Mouse (Mus musculus): Measurements from ENCODE around the gene Homer2. TPM values are rescaled to one million over a fixed set of nuclear protein-coding genes. Genes with fewer than 3 reads are reported as not detected.

Gene Homer2
- polyA plus RNA-seq, 1 experiment from 2014 or later = 33.5 TPM

DNA sequence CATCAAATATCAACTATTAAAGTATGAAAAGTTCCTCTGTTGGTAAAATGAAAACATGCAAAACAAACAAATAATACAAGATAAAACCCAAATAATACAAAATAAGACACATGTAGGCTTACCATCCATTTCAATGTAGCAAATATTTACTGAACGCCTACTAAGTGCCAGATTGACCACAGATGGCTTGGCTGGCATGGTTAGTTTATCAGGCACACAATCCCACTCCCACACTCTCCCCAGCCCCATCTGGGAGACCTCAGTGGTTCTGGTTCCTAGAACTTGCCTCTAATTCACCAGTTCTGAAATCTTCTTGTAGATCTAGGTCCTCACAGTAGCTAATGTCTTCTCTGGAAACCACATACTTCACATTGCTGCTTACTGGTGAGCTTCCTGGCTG is 11.3 kb upstream of the Homer2 start:
- peaks cover 9% of the 10 kb centered on the region; the same call in 1 of the 2 replicates for H3K4me1 ChIP-seq (ENCODE audit: control insufficient read depth, insufficient read depth, low read length)
- WGBS = 86% methylated on average over 1 of the region's 1 CpGs
- no peak overlapping the region for H3K4me3 ChIP-seq (ENCODE audit: low read depth, low read length)
- no peaks in the 10 kb centered on the region for H3K9me3 ChIP-seq (ENCODE audit: control insufficient read depth, low read length)
- DNase-seq (ENCODE audit: low spot score) (no peak), ATAC-seq (ENCODE audit: insufficient number of reproducible peaks, low FRiP score, low TSS enrichment, low read depth) (no peak)
- H3K27me3 ChIP-seq (ENCODE audit: control insufficient read depth, insufficient read depth, low read length) = no peaks in the 10 kb centered on the region
- H3K9ac ChIP-seq (ENCODE audit: low read length) = no peak overlapping the region
- H3K4me2 ChIP-seq (ENCODE audit: low read depth, severe bottlenecking) = no peak overlapping the region
- no peaks in the 10 kb centered on the region for H3K36me3 ChIP-seq (ENCODE audit: control insufficient read depth, insufficient read depth, low read length)
- no peak overlapping the region for H3K27ac ChIP-seq (replicated peaks; ENCODE audit: low read depth, low read length)

DNA sequence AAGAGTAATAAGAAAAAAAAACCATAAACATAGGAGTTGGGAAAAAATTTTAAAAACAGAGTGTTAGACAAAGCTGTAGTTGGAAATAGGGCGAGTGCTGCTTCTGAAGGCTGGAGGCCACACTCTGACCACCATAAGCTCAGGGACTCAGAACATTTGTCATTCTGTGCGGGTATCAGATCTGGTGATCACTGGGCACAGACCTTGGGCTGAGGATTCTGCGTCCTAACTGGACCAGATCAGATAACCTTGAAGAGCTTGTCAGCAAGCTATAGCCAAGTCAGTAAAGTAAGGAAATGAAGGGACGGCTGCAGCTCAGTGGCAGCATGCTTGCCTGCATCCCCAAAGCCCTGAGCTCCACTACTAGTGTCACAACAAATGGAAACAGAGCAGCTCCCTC is 2.8 kb upstream of the Homer2 start:
- ATAC-seq (ENCODE audit: insufficient number of reproducible peaks, low FRiP score, low TSS enrichment, low read depth) (no peak), DNase-seq (ENCODE audit: low spot score) (no peak)
- H3K4me1 ChIP-seq (ENCODE audit: control insufficient read depth, insufficient read depth, low read length) = peaks cover 6% of the 10 kb centered on the region
- H3K4me3 ChIP-seq (ENCODE audit: low read depth, low read length) = no peak overlapping the region
- H3K27me3 ChIP-seq (ENCODE audit: control insufficient read depth, insufficient read depth, low read length) = peaks cover 14% of the 10 kb centered on the region
- no peak overlapping the region for H3K9ac ChIP-seq (ENCODE audit: low read length)
- 78% methylated on average over 4 of the region's 4 CpGs for WGBS
- H3K36me3 ChIP-seq (ENCODE audit: control insufficient read depth, insufficient read depth, low read length) = no peaks in the 10 kb centered on the region
- H3K9me3 ChIP-seq (ENCODE audit: control insufficient read depth, low read length) = no peaks in the 10 kb centered on the region
- H3K4me2 ChIP-seq (ENCODE audit: low read depth, severe bottlenecking) = no peak overlapping the region
- no peak overlapping the region for H3K27ac ChIP-seq (replicated peaks; ENCODE audit: low read depth, low read length)

DNA sequence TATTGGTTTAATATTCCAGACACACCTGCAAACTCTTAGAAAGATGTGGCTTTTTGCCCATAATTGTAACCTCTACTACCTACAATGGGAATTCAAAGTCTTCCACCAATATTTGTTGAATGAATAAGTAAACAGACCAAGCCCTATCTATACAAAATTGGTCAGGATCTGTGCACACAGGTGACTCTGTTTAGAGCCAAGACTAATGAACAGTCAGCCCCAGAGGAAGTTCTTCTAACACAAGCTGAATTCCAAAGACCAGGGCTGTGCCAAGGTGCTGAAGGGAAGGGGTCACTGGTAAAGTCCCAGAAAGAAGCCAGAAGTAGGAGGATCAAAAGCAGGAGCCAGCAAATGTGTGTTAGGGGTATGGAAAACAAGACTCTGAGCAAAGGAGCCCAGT is 838 bp upstream of the Homer2 start:
- no peak for ATAC-seq (ENCODE audit: insufficient number of reproducible peaks, low FRiP score, low TSS enrichment, low read depth)

DNA sequence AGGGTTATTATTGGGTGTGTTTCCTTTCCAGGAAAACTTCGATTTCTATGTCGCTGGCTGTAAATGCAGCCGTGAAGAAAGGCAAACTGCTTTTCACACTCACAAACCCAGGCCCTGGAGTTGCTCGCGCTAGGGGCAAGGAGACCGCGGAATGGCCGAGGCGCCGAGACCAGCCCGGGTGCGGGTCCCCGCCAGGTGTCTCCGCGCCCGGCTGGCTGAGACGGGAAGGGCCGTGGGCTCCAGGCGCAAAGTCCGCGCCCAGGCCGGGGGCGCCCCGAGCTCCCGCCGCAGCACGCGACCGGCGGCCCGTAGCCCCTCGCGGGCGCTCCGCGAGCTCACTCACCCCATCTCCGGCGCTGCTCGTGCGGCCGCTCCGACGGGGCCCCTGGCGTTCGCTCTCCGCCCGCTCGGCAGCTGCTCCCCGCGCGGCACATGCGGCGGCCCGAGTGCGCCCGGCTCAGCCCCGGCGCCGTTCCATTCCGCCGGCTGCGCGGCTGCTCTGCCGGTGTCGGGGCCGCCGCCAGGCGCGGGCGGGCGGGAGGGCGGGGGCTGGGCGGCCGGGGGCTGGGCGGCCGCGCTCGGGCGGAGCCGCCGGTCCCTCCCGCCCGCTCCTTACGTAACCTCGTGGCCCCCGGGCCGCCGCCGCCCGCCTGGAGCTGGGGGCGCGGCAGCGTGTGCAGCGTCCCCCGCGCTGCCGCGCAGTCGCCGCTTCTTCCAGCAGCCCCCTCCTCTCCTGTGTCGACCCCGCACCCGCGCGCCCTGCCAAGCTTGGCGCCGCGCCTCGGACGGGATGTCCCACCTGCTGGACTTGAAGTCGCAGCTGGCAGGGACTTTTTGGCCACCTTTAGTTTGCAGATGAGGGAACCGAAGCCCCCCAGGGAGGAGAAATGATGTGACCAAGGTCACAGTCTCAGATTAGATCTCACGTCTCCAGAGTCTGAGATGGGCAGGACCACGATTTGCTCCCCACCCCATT is 623 bp downstream of the Homer2 start:
- Histone ChIP-seq H3K4me2 (ENCODE audit: low read depth, severe bottlenecking) (peak overlapping the region; percentile 87), H3K4me3 (ENCODE audit: low read depth, low read length) (peak overlapping the region; percentile 59), H3K27me3 (ENCODE audit: control insufficient read depth, insufficient read depth, low read length) (peaks cover 14% of the 10 kb centered on the region), H3K27ac (replicated peaks; ENCODE audit: low read depth, low read length) (peak overlapping the region; percentile 65), H3K36me3 (ENCODE audit: control insufficient read depth, insufficient read depth, low read length) (no peaks in the 10 kb centered on the region), H3K4me1 (ENCODE audit: control insufficient read depth, insufficient read depth, low read length) (peaks cover 6% of the 10 kb centered on the region), H3K9ac (ENCODE audit: low read length) (peak overlapping the region; percentile 72), H3K9me3 (ENCODE audit: control insufficient read depth, low read length) (no peaks in the 10 kb centered on the region)
- ATAC-seq (ENCODE audit: insufficient number of reproducible peaks, low FRiP score, low TSS enrichment, low read depth) = peak; percentile 54
- WGBS = under 1% methylated on average over 80 of the region's 114 CpGs
- peak; percentile 68 for DNase-seq (ENCODE audit: low spot score)

More for the DNA sequence above, 838 bp upstream of the Homer2 start:
- DNase-seq (ENCODE audit: low spot score) = no peak
- Histone ChIP-seq H3K4me3 (ENCODE audit: low read depth, low read length) (no peak overlapping the region), H3K4me1 (ENCODE audit: control insufficient read depth, insufficient read depth, low read length) (peaks cover 6% of the 10 kb centered on the region), H3K27ac (replicated peaks; ENCODE audit: low read depth, low read length) (no peak overlapping the region), H3K4me2 (ENCODE audit: low read depth, severe bottlenecking) (no peak overlapping the region), H3K27me3 (ENCODE audit: control insufficient read depth, insufficient read depth, low read length) (peaks cover 14% of the 10 kb centered on the region), H3K36me3 (ENCODE audit: control insufficient read depth, insufficient read depth, low read length) (no peaks in the 10 kb centered on the region), H3K9ac (ENCODE audit: low read length) (no peak overlapping the region), H3K9me3 (ENCODE audit: control insufficient read depth, low read length) (no peaks in the 10 kb centered on the region)

DNA sequence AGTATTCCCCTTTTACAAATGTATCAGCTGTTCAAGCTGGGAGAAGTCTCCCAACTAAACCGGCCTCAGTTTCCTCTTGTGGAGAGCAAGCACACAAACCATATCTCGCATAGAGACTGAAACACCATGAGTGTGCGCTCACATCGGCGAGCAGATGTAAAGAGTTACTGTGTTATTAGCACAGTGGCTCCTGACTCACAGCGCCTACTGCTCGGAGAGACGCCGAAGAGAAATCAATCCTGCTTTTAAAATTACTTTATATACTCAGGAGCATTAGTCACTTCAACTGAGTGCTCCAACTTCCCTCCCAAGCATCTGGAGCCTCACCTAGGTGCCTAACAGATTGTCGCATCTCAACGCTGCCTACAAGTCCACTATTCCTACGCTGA is 1.3 kb downstream of the Homer2 start:
- DNase-seq (ENCODE audit: low spot score) = no peak

GRCm38 (mm10) chr7:81698357-81698756 is 9.0 kb downstream of the Homer2 start:
- ATAC-seq (ENCODE audit: insufficient number of reproducible peaks, low FRiP score, low TSS enrichment, low read depth) (no peak), DNase-seq (ENCODE audit: low spot score) (no peak)
- H3K9ac ChIP-seq (ENCODE audit: low read length) = no peak overlapping the region
- no peaks in the 10 kb centered on the region for H3K9me3 ChIP-seq (ENCODE audit: control insufficient read depth, low read length)
- H3K4me3 ChIP-seq (ENCODE audit: low read depth, low read length) = no peak overlapping the region
- H3K4me2 ChIP-seq (ENCODE audit: low read depth, severe bottlenecking) = no peak overlapping the region
- 86% methylated on average over 13 of the region's 13 CpGs for WGBS
- no peaks in the 10 kb centered on the region for H3K36me3 ChIP-seq (ENCODE audit: control insufficient read depth, insufficient read depth, low read length)
- no peaks in the 10 kb centered on the region; the same call in 1 of the 2 replicates for H3K4me1 ChIP-seq (ENCODE audit: control insufficient read depth, insufficient read depth, low read length)
- H3K27me3 ChIP-seq (ENCODE audit: control insufficient read depth, insufficient read depth, low read length) = no peaks in the 10 kb centered on the region
- H3K27ac ChIP-seq (replicated peaks; ENCODE audit: low read depth, low read length) = no peak overlapping the region

More for the DNA sequence above, 1.3 kb downstream of the Homer2 start:
- peak overlapping the region; percentile 87 for H3K4me2 ChIP-seq (ENCODE audit: low read depth, severe bottlenecking)
- H3K4me3 ChIP-seq (ENCODE audit: low read depth, low read length) = peak overlapping the region; percentile 59
- peaks cover 14% of the 10 kb centered on the region for H3K27me3 ChIP-seq (ENCODE audit: control insufficient read depth, insufficient read depth, low read length)
- H3K9ac ChIP-seq (ENCODE audit: low read length) = peak overlapping the region; percentile 72
- H3K36me3 ChIP-seq (ENCODE audit: control insufficient read depth, insufficient read depth, low read length) = no peaks in the 10 kb centered on the region
- ATAC-seq (ENCODE audit: insufficient number of reproducible peaks, low FRiP score, low TSS enrichment, low read depth) = no peak
- no peak overlapping the region; the same call in 1 of the 2 replicates for H3K27ac ChIP-seq (replicated peaks; ENCODE audit: low read depth, low read length)
- no peaks in the 10 kb centered on the region for H3K9me3 ChIP-seq (ENCODE audit: control insufficient read depth, low read length)
- 38% methylated on average over 12 of the region's 12 CpGs for WGBS
- peaks cover 6% of the 10 kb centered on the region for H3K4me1 ChIP-seq (ENCODE audit: control insufficient read depth, insufficient read depth, low read length)

DNA sequence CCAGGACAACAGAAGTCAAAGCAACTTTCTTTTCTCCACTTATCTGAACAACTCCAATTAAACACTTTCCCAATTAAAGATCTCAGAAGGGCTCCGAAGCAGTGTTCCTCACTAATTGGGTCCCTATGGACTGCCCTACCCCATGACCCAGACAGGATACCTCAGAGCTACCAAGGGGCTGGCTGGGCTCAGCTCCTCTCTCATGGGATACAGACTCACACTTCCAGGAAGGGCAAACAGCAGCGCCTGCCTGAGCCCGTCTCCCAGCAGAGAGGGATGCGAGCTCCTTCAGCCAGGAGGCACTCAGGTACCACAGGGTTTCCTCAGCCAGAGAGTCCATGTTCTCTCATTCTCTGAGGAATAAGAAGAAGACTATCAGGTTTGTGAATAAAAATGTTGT is 9.4 kb downstream of the Homer2 start:
- Histone ChIP-seq H3K4me3 (ENCODE audit: low read depth, low read length) (no peak overlapping the region), H3K9me3 (ENCODE audit: control insufficient read depth, low read length) (no peaks in the 10 kb centered on the region), H3K9ac (ENCODE audit: low read length) (no peak overlapping the region), H3K4me2 (ENCODE audit: low read depth, severe bottlenecking) (no peak overlapping the region), H3K27me3 (ENCODE audit: control insufficient read depth, insufficient read depth, low read length) (no peaks in the 10 kb centered on the region), H3K27ac (replicated peaks; ENCODE audit: low read depth, low read length) (no peak overlapping the region), H3K36me3 (ENCODE audit: control insufficient read depth, insufficient read depth, low read length) (no peaks in the 10 kb centered on the region), H3K4me1 (ENCODE audit: control insufficient read depth, insufficient read depth, low read length) (no peaks in the 10 kb centered on the region; the same call in 1 of the 2 replicates)
- ATAC-seq (ENCODE audit: insufficient number of reproducible peaks, low FRiP score, low TSS enrichment, low read depth) (no peak), DNase-seq (ENCODE audit: low spot score) (no peak)
- WGBS = 58% methylated on average over 4 of the region's 4 CpGs

DNA sequence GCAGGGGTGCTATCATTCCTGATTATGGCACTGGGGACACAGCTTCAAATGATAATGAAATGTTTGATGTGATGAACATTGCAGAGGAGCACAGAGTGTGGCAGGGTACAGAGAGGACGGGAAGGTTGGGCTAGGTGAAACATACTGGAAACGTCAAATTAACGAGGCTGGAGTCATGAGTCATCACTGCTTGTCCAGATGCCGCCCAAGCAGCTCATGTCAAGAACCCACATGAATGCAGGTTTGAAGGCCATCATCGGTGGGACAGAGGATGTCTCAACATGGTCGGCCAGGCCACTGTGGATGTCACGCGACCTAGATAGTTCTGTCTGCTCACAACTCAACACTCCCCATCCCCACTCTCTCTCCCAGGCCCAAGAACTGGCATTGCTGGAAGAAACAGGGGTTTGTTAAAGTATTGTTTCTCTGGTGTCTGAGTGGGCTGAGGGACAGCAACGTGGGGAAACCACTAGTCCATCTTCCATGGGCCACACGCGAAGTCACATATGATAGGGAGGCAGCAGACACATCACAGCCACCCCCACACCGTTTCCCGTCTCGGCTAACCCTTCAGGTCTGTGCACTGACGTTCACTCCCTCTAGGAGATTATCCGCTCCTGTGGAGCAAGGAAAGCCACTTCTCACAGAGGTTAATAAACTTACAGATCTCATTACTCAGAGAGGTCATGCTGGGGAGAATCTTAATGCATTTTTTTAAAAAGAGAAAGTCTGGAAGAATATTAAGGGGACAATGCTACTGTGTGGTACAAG is 11.4 kb downstream of the Homer2 start:
- DNase-seq (ENCODE audit: low spot score) (no peak), ATAC-seq (ENCODE audit: insufficient number of reproducible peaks, low FRiP score, low TSS enrichment, low read depth) (no peak)
- Histone ChIP-seq H3K9ac (ENCODE audit: low read length) (no peak overlapping the region), H3K36me3 (ENCODE audit: control insufficient read depth, insufficient read depth, low read length) (no peaks in the 10 kb centered on the region), H3K4me3 (ENCODE audit: low read depth, low read length) (no peak overlapping the region), H3K27ac (replicated peaks; ENCODE audit: low read depth, low read length) (no peak overlapping the region), H3K4me1 (ENCODE audit: control insufficient read depth, insufficient read depth, low read length) (no peaks in the 10 kb centered on the region), H3K4me2 (ENCODE audit: low read depth, severe bottlenecking) (no peak overlapping the region), H3K27me3 (ENCODE audit: control insufficient read depth, insufficient read depth, low read length) (no peaks in the 10 kb centered on the region), H3K9me3 (ENCODE audit: control insufficient read depth, low read length) (no peaks in the 10 kb centered on the region)
- WGBS = 84% methylated on average over 16 of the region's 16 CpGs
